Mouse (Mus musculus) intestine, embryonic 14.5 days (tissue): ENCODE results near the gene 4931428F04Rik. TPM values are rescaled to one million over a fixed set of nuclear protein-coding genes. Genes with fewer than 3 reads are reported as not detected.

Experiments
- ATAC-seq: fragments of 200-750 bp; cut with Nextera tagmentation; replicated peaks from 2 replicates; pipeline ENCODE4 v1.8.0; 2017; ENCODE audit warnings: low read depth, moderate number of reproducible peaks, moderate TSS enrichment, moderate library complexity; ENCODE audit not compliant: low FRiP score, low TSS enrichment
- DNase-seq: peaks from one replicate; pipeline ENCODE4 v3.0.0-alpha.2; 2018; ENCODE audit warnings: low spot score
- H3K27ac ChIP-seq: fragments of 300-500 bp; sonication (generic); 2 replicates; pipeline ENCODE4 v1.5.1; 2014; ENCODE audit warnings: low read depth, mild to moderate bottlenecking, control low read depth
- H3K27me3 ChIP-seq: fragments of 300-500 bp; sonication (generic); replicated peaks from 2 replicates; pipeline ENCODE4 v1.6.1; 2014; ENCODE audit warnings: low read length, control low read depth; ENCODE audit not compliant: control insufficient read depth, insufficient read depth
- H3K36me3 ChIP-seq: fragments of 300-500 bp; sonication (generic); 2 replicates; pipeline ENCODE4 v1.6.1; 2014; ENCODE audit warnings: low read length, control low read depth; ENCODE audit not compliant: control insufficient read depth, insufficient read depth
- H3K4me1 ChIP-seq: fragments of 300-500 bp; sonication (generic); replicated peaks from 2 replicates; pipeline ENCODE4 v1.6.1; 2014; ENCODE audit warnings: low read length, control low read depth, mixed read lengths; ENCODE audit not compliant: control insufficient read depth, insufficient read depth
- H3K4me2 ChIP-seq: fragments of 300-500 bp; sonication (generic); 2 replicates; pipeline ENCODE4 v1.6.1; 2014; ENCODE audit warnings: low read length
- H3K4me3 ChIP-seq: fragments of 300-500 bp; sonication (generic); 2 replicates; pipeline ENCODE4 v1.5.1; 2014; ENCODE audit warnings: low read depth, low read length, control low read depth, mixed read lengths
- H3K9ac ChIP-seq: fragments of 300-500 bp; sonication (generic); 2 replicates; pipeline ENCODE4 v1.6.1; 2014; ENCODE audit warnings: mild to moderate bottlenecking, low read length
- H3K9me3 ChIP-seq: fragments of 300-500 bp; sonication (generic); 2 replicates; pipeline ENCODE4 v1.6.1; 2016; ENCODE audit warnings: low read length, control low read depth; ENCODE audit not compliant: control insufficient read depth
- WGBS: fragments of 180-500 bp; shearing (Covaris S2); extraction: QIAGEN DNeasy Blood & Tissue Kit; methylation state at CpG from one replicate; pipeline ENCODE4 v1.1.7; 2014; 5-methylcytosine and 5-hydroxymethylcytosine counted together
- polyA plus RNA-seq: library from polyadenylated mRNA; unstranded; fragments of >200 nt; fragmentation: Nextera tagmentation; extraction: Ambion mirVana; gene quantifications from 2 replicates; pipeline ENCODE4 v1.2.1, GENCODE M21; 2014

Gene 4931428F04Rik
- 9.1 and 11.7 TPM in 2 replicates for polyA plus RNA-seq

GRCm38 (mm10) chr8:105289805-105290460, at the start of gene 4931428F04Rik:
4931428F04Rik (minus strand) TSS chr8:105289864.
- H3K27ac ChIP-seq, result peak within 1 kb of the TSS; percentile 71; the same call in 1 of the 2 replicates
- peak within 1 kb of the TSS; percentile 61 for H3K9ac ChIP-seq
- 3% methylated on average over 43 of the region's 43 CpGs for WGBS
- peaks cover 10% of the 10 kb centered on the region for H3K4me1 ChIP-seq
- DNase-seq (peak; percentile 76), ATAC-seq (peak; percentile 15)
- H3K9me3 ChIP-seq, result no peaks in the 10 kb centered on the region
- peaks cover under 1% of the 10 kb centered on the region; the same call in 1 of the 2 replicates for H3K36me3 ChIP-seq
- H3K4me2 ChIP-seq, result peak within 1 kb of the TSS; percentile 85
- H3K4me3 ChIP-seq, result peak within 1 kb of the TSS; percentile 51
- peaks cover 10% of the 10 kb centered on the region for H3K27me3 ChIP-seq

- no peaks in the 10 kb centered on the region for H3K9me3 ChIP-seq
- DNase-seq, result no peak
- H3K27me3 ChIP-seq, result no peaks in the 10 kb centered on the region
- no peak for ATAC-seq
- H3K9ac ChIP-seq, result no peak overlapping the region
- H3K4me2 ChIP-seq, result no peak overlapping the region
- H3K36me3 ChIP-seq, result peaks cover 46% of the 10 kb centered on the region
- WGBS, result 31% methylated on average over 4 of the region's 4 CpGs
- no peak overlapping the region for H3K4me3 ChIP-seq
- H3K4me1 ChIP-seq, result peaks cover 7% of the 10 kb centered on the region
- H3K27ac ChIP-seq, result no peak overlapping the region
Measured at GRCm38 (mm10) chr8:105338992-105339391, 49.3 kb upstream of the 4931428F04Rik start.

GRCm38 (mm10) chr8:105336373-105337130, 46.9 kb upstream of the 4931428F04Rik start:
- Histone ChIP-seq H3K4me1 (peaks cover 7% of the 10 kb centered on the region), H3K4me3 (no peak overlapping the region), H3K4me2 (no peak overlapping the region), H3K9ac (no peak overlapping the region), H3K9me3 (no peaks in the 10 kb centered on the region), H3K27ac (no peak overlapping the region), H3K36me3 (peaks cover 63% of the 10 kb centered on the region), H3K27me3 (no peaks in the 10 kb centered on the region)
- whole genome bisulfite sequencing, result 58% methylated on average over 32 of the region's 32 CpGs
- ATAC-seq (no peak), DNase-seq (no peak)

DNA sequence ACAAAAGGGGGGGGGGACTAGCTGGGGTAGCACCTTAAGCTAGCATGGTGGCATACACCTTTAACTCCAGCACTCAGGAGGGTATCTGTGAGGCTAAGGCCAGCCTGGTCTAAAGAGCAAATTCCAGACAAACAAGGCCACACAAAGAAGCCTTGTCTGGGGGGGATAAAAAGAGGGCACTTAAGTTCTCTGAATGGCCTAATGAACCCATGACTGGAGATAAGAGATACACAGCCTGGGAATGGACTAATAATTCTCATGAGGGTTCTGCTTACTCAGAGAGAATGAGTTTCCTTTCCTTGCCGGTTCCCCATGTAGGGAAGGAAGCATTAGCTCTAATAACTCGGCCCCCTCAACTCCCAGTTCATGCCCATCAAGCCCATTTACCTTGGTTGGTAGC, 42.9 kb upstream of the 4931428F04Rik start:
- Histone ChIP-seq H3K4me3 (no peak overlapping the region), H3K27me3 (no peaks in the 10 kb centered on the region), H3K4me2 (no peak overlapping the region), H3K9ac (no peak overlapping the region), H3K9me3 (no peaks in the 10 kb centered on the region), H3K27ac (no peak overlapping the region), H3K36me3 (peaks cover 89% of the 10 kb centered on the region), H3K4me1 (peaks cover under 1% of the 10 kb centered on the region; the same call in 1 of the 2 replicates)
- DNase-seq, result no peak
- ATAC-seq, result peak; percentile 48; the same call in 1 of the 2 replicates
- WGBS, result 62% methylated on average over 2 of the region's 2 CpGs

GRCm38 (mm10) chr8:105331931-105332330, 42.3 kb upstream of the 4931428F04Rik start:
- H3K4me1 ChIP-seq, result peaks cover 7% of the 10 kb centered on the region; the same call in 1 of the 2 replicates
- H3K36me3 ChIP-seq, result peaks cover 83% of the 10 kb centered on the region
- H3K27me3 ChIP-seq, result no peaks in the 10 kb centered on the region
- no peak overlapping the region for H3K4me2 ChIP-seq
- H3K27ac ChIP-seq, result no peak overlapping the region
- H3K9me3 ChIP-seq, result no peaks in the 10 kb centered on the region
- ATAC-seq (no peak), DNase-seq (no peak)
- H3K9ac ChIP-seq, result no peak overlapping the region
- no peak overlapping the region for H3K4me3 ChIP-seq
- 95% methylated on average over 9 of the region's 9 CpGs for WGBS

DNA sequence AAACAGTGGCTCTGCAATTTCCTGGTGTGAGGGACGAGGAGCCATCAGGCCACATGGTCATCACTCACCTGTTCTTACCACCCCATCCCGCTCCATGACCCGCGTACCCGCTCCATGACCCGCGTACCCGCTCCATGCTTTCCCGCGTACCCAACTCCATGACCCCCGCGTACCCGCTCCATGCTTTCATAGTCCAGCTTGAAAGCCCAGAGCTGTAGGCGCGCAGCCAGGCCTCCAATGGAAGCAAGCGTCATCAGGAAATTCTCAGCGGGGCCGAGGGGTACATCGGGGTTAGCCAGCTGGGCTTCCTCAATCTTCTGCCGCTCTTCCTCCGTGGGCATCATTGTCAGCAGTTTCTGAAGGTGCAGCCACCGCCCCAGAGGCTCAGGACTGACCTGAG, 41.8 kb upstream of the 4931428F04Rik start:
- ATAC-seq (no peak), DNase-seq (no peak)
- Histone ChIP-seq H3K36me3 (peaks cover 79% of the 10 kb centered on the region), H3K4me2 (no peak overlapping the region), H3K4me1 (peaks cover 8% of the 10 kb centered on the region; the same call in 1 of the 2 replicates), H3K9ac (no peak overlapping the region), H3K9me3 (no peaks in the 10 kb centered on the region), H3K27ac (no peak overlapping the region), H3K4me3 (no peak overlapping the region), H3K27me3 (no peaks in the 10 kb centered on the region)
- 93% methylated on average over 22 of the region's 22 CpGs for WGBS

- Histone ChIP-seq H3K4me3 (no peak overlapping the region), H3K9me3 (no peaks in the 10 kb centered on the region), H3K9ac (no peak overlapping the region), H3K36me3 (peaks cover 67% of the 10 kb centered on the region), H3K4me2 (no peak overlapping the region), H3K4me1 (peaks cover 11% of the 10 kb centered on the region), H3K27me3 (no peaks in the 10 kb centered on the region), H3K27ac (no peak overlapping the region)
- WGBS, result 91% methylated on average over 12 of the region's 12 CpGs
- ATAC-seq, result no peak
- DNase-seq, result no peak
Measured at GRCm38 (mm10) chr8:105330325-105330724, 40.7 kb upstream of the 4931428F04Rik start.

- Histone ChIP-seq H3K36me3 (peaks cover 52% of the 10 kb centered on the region), H3K4me2 (peak overlapping the region; percentile 96), H3K9me3 (no peaks in the 10 kb centered on the region), H3K4me1 (peaks cover 16% of the 10 kb centered on the region), H3K27me3 (no peaks in the 10 kb centered on the region), H3K27ac (peak overlapping the region; percentile 58; the same call in 1 of the 2 replicates), H3K9ac (peak overlapping the region; percentile 77), H3K4me3 (peak overlapping the region; percentile 89)
- no peak for DNase-seq
- no peak for ATAC-seq
- 36% methylated on average over 6 of the region's 6 CpGs for WGBS
Measured at GRCm38 (mm10) chr8:105326968-105327367, 37.3 kb upstream of the 4931428F04Rik start.
